Mouse (Mus musculus) adrenal gland, adult (tissue): ENCODE results near the gene Nkx2-3.

ENCODE experiments used
- DNase-seq, 2 experiments: peaks; one replicate each; pipeline ENCODE4 v3.0.0; 2022 to 2023; ENCODE audit warnings: low spot score in 1 of 2; ENCODE audit not compliant: inconsistent age in 2 of 2

The Nkx2-3 gene

GRCm38 (mm10) chr19:43617761-43618349 lies 5.7 kb downstream of the Nkx2-3 start:
- DNase-seq, result no peak

GRCm38 (mm10) chr19:43618505-43619030 lies 6.4 kb downstream of the Nkx2-3 start:
- no peak for DNase-seq

GRCm38 (mm10) chr19:43619916-43620479 lies 7.9 kb downstream of the Nkx2-3 start:
- no peak for DNase-seq

GRCm38 (mm10) chr19:43623913-43624312 lies 11.8 kb downstream of the Nkx2-3 start:
- peak; percentile 72 to 89 for DNase-seq

- DNase-seq, result no peak
Observed at GRCm38 (mm10) chr19:43626160-43626559, 14.0 kb downstream of the Nkx2-3 start.

- no peak for DNase-seq
Observed at GRCm38 (mm10) chr19:43627345-43627744, 15.2 kb downstream of the Nkx2-3 start.

- no peak for DNase-seq
Observed at GRCm38 (mm10) chr19:43629088-43629487, 17.0 kb downstream of the Nkx2-3 start.

GRCm38 (mm10) chr19:43630466-43631251 lies 18.5 kb downstream of the Nkx2-3 start:
- DNase-seq, result peak; percentile 86 to 95

- DNase-seq, result no peak
Observed at GRCm38 (mm10) chr19:43641833-43642232, 29.7 kb downstream of the Nkx2-3 start.

- no peak for DNase-seq
Observed at GRCm38 (mm10) chr19:43642843-43643242, 30.7 kb downstream of the Nkx2-3 start.

- no peak for DNase-seq
Observed at GRCm38 (mm10) chr19:43645508-43645907, 33.4 kb downstream of the Nkx2-3 start.

GRCm38 (mm10) chr19:43646852-43647251 lies 34.7 kb downstream of the Nkx2-3 start:
- no peak for DNase-seq

- DNase-seq, result no peak
Observed at GRCm38 (mm10) chr19:43647261-43647660, 35.1 kb downstream of the Nkx2-3 start.

- no peak for DNase-seq
Observed at GRCm38 (mm10) chr19:43648343-43648742, 36.2 kb downstream of the Nkx2-3 start.

GRCm38 (mm10) chr19:43651241-43651785 lies 39.2 kb downstream of the Nkx2-3 start:
- DNase-seq, result no peak

GRCm38 (mm10) chr19:43655735-43656492 lies 43.8 kb downstream of the Nkx2-3 start:
- peak; percentile 62 to 82 for DNase-seq

GRCm38 (mm10) chr19:43659632-43660031 lies 47.5 kb downstream of the Nkx2-3 start:
- DNase-seq, result peak in 1 of 2 experiments; percentile 75

- DNase-seq, result no peak
Observed at GRCm38 (mm10) chr19:43660774-43661173, 48.6 kb downstream of the Nkx2-3 start.

- peak in 1 of 2 experiments; percentile 41 for DNase-seq
Observed at GRCm38 (mm10) chr19:43662176-43662967, 50.2 kb downstream of the Nkx2-3 start.

- peak in 1 of 2 experiments; percentile 21 for DNase-seq
Observed at GRCm38 (mm10) chr19:43663471-43663870, 51.3 kb downstream of the Nkx2-3 start.
